Mouse (Mus musculus): ENCODE data around the gene Appl2. TPM values are rescaled to one million over a fixed set of nuclear protein-coding genes. Genes with fewer than 3 reads are reported as not detected.

Gene Appl2
- polyA plus RNA-seq, 1 experiment from 2014 or later = 15.2 TPM

GRCm38 (mm10) chr10:83646351-83646885 lies 2.1 kb downstream of the Appl2 start:
- Histone ChIP-seq H3K4me1 (peaks cover 59% of the 10 kb centered on the region), H3K9ac (no peak overlapping the region), H3K9me3 (replicated peaks) (no peaks in the 10 kb centered on the region), H3K4me3 (no peak overlapping the region), H3K36me3 (no peaks in the 10 kb centered on the region), H3K27ac (peak overlapping the region; percentile 46; the same call in 1 of the 2 replicates), H3K27me3 (replicated peaks) (peaks cover 71% of the 10 kb centered on the region), H3K4me2 (peak overlapping the region; percentile 16)
- ATAC-seq = no peak
- 59% methylated on average over 7 of the region's 7 CpGs for WGBS (ENCODE audit: insufficient replicate concordance)

GRCm38 (mm10) chr10:83645716-83645990 lies 2.9 kb downstream of the Appl2 start:
- Histone ChIP-seq H3K27ac (peak overlapping the region; percentile 69), H3K4me1 (peaks cover 59% of the 10 kb centered on the region), H3K9ac (no peak overlapping the region), H3K27me3 (replicated peaks) (peaks cover 70% of the 10 kb centered on the region), H3K36me3 (no peaks in the 10 kb centered on the region), H3K4me2 (peak overlapping the region; percentile 59), H3K4me3 (no peak overlapping the region), H3K9me3 (replicated peaks) (no peaks in the 10 kb centered on the region)
- WGBS (ENCODE audit: insufficient replicate concordance) = 87% methylated on average over 3 of the region's 3 CpGs
- no peak for ATAC-seq

GRCm38 (mm10) chr10:83644865-83645715 lies 3.4 kb downstream of the Appl2 start:
- H3K4me3 ChIP-seq = peak overlapping the region; percentile 19
- H3K27ac ChIP-seq = peak overlapping the region; percentile 69
- ATAC-seq = peak; percentile 94
- WGBS (ENCODE audit: insufficient replicate concordance) = 26% methylated on average over 16 of the region's 16 CpGs
- H3K9ac ChIP-seq = peak overlapping the region; percentile 53; the same call in 1 of the 2 replicates
- H3K27me3 ChIP-seq (replicated peaks) = peaks cover 64% of the 10 kb centered on the region
- H3K4me1 ChIP-seq = peaks cover 59% of the 10 kb centered on the region
- H3K9me3 ChIP-seq (replicated peaks) = no peaks in the 10 kb centered on the region
- H3K4me2 ChIP-seq = peak overlapping the region; percentile 59
- no peaks in the 10 kb centered on the region for H3K36me3 ChIP-seq

GRCm38 (mm10) chr10:83644167-83644566 lies 4.4 kb downstream of the Appl2 start:
- peaks cover 4% of the 10 kb centered on the region; the same call in 1 of the 2 replicates for H3K36me3 ChIP-seq
- no peak overlapping the region; the same call in 1 of the 2 replicates for H3K9ac ChIP-seq
- H3K4me1 ChIP-seq = peaks cover 59% of the 10 kb centered on the region
- H3K4me3 ChIP-seq = no peak overlapping the region
- peak overlapping the region; percentile 59 for H3K4me2 ChIP-seq
- H3K27ac ChIP-seq = peak overlapping the region; percentile 69
- peaks cover 55% of the 10 kb centered on the region for H3K27me3 ChIP-seq (replicated peaks)
- ATAC-seq = no peak
- H3K9me3 ChIP-seq (replicated peaks) = no peaks in the 10 kb centered on the region
- WGBS (ENCODE audit: insufficient replicate concordance) = 47% methylated on average over 8 of the region's 8 CpGs

- Histone ChIP-seq H3K9me3 (replicated peaks) (no peaks in the 10 kb centered on the region), H3K9ac (no peak overlapping the region), H3K4me3 (no peak overlapping the region), H3K27ac (no peak overlapping the region), H3K36me3 (peaks cover 4% of the 10 kb centered on the region; the same call in 1 of the 2 replicates), H3K4me2 (no peak overlapping the region), H3K27me3 (replicated peaks) (peaks cover 31% of the 10 kb centered on the region; the same call in 1 of the 2 replicates), H3K4me1 (peaks cover 41% of the 10 kb centered on the region)
- 63% methylated on average over 3 of the region's 3 CpGs for WGBS (ENCODE audit: insufficient replicate concordance)
- ATAC-seq = no peak
Measured at GRCm38 (mm10) chr10:83641641-83642040, 6.9 kb downstream of the Appl2 start.

GRCm38 (mm10) chr10:83639881-83640386 lies 8.6 kb downstream of the Appl2 start:
- H3K9ac ChIP-seq = no peak overlapping the region
- peaks cover 23% of the 10 kb centered on the region; the same call in 1 of the 2 replicates for H3K27me3 ChIP-seq (replicated peaks)
- no peak for ATAC-seq
- H3K27ac ChIP-seq = no peak overlapping the region
- no peaks in the 10 kb centered on the region for H3K9me3 ChIP-seq (replicated peaks)
- no peak overlapping the region for H3K4me2 ChIP-seq
- peaks cover 40% of the 10 kb centered on the region for H3K4me1 ChIP-seq
- WGBS (ENCODE audit: insufficient replicate concordance) = 80% methylated on average over 10 of the region's 10 CpGs
- H3K4me3 ChIP-seq = no peak overlapping the region
- H3K36me3 ChIP-seq = peaks cover 4% of the 10 kb centered on the region; the same call in 1 of the 2 replicates

- H3K9ac ChIP-seq = no peak overlapping the region
- H3K27ac ChIP-seq = no peak overlapping the region
- H3K27me3 ChIP-seq (replicated peaks) = peaks cover 13% of the 10 kb centered on the region; the same call in 1 of the 2 replicates
- peaks cover 5% of the 10 kb centered on the region; the same call in 1 of the 2 replicates for H3K36me3 ChIP-seq
- WGBS (ENCODE audit: insufficient replicate concordance) = 19% methylated on average over 6 of the region's 6 CpGs
- H3K9me3 ChIP-seq (replicated peaks) = no peaks in the 10 kb centered on the region
- ATAC-seq = peak; percentile 51; the same call in 1 of the 2 replicates
- H3K4me1 ChIP-seq = peaks cover 30% of the 10 kb centered on the region
- no peak overlapping the region for H3K4me2 ChIP-seq
- no peak overlapping the region for H3K4me3 ChIP-seq
Measured at GRCm38 (mm10) chr10:83637295-83637694, 11.2 kb downstream of the Appl2 start.

GRCm38 (mm10) chr10:83636191-83636590 lies 12.3 kb downstream of the Appl2 start:
- no peak overlapping the region for H3K27ac ChIP-seq
- H3K4me2 ChIP-seq = no peak overlapping the region
- peaks cover 27% of the 10 kb centered on the region for H3K4me1 ChIP-seq
- H3K9me3 ChIP-seq (replicated peaks) = no peaks in the 10 kb centered on the region
- no peak overlapping the region for H3K9ac ChIP-seq
- peaks cover 4% of the 10 kb centered on the region; the same call in 1 of the 2 replicates for H3K27me3 ChIP-seq (replicated peaks)
- WGBS (ENCODE audit: insufficient replicate concordance) = 79% methylated on average over 2 of the region's 2 CpGs
- no peak for ATAC-seq
- peaks cover 16% of the 10 kb centered on the region; the same call in 1 of the 2 replicates for H3K36me3 ChIP-seq
- no peak overlapping the region for H3K4me3 ChIP-seq

- under 1% methylated on average over 5 of the region's 5 CpGs for WGBS (ENCODE audit: insufficient replicate concordance)
- Histone ChIP-seq H3K27me3 (replicated peaks) (no peaks in the 10 kb centered on the region; the same call in 1 of the 2 replicates), H3K4me3 (no peak overlapping the region), H3K27ac (no peak overlapping the region; the same call in 1 of the 2 replicates), H3K36me3 (peaks cover 13% of the 10 kb centered on the region), H3K4me1 (peaks cover 27% of the 10 kb centered on the region), H3K9ac (no peak overlapping the region), H3K4me2 (no peak overlapping the region), H3K9me3 (replicated peaks) (no peaks in the 10 kb centered on the region)
- no peak for ATAC-seq
Measured at GRCm38 (mm10) chr10:83634461-83634860, 14.1 kb downstream of the Appl2 start.

GRCm38 (mm10) chr10:83632806-83633374 lies 15.6 kb downstream of the Appl2 start:
- ATAC-seq = no peak
- Histone ChIP-seq H3K36me3 (peaks cover 24% of the 10 kb centered on the region), H3K4me3 (no peak overlapping the region), H3K9me3 (replicated peaks) (no peaks in the 10 kb centered on the region), H3K4me1 (peaks cover 27% of the 10 kb centered on the region), H3K9ac (no peak overlapping the region), H3K27me3 (replicated peaks) (no peaks in the 10 kb centered on the region; the same call in 1 of the 2 replicates), H3K4me2 (no peak overlapping the region), H3K27ac (no peak overlapping the region)
- 77% methylated on average over 7 of the region's 7 CpGs for WGBS (ENCODE audit: insufficient replicate concordance)

- Histone ChIP-seq H3K27ac (no peak overlapping the region), H3K36me3 (peaks cover 24% of the 10 kb centered on the region), H3K4me1 (peaks cover 26% of the 10 kb centered on the region), H3K9me3 (replicated peaks) (no peaks in the 10 kb centered on the region), H3K9ac (no peak overlapping the region), H3K4me3 (no peak overlapping the region), H3K4me2 (no peak overlapping the region), H3K27me3 (replicated peaks) (no peaks in the 10 kb centered on the region; the same call in 1 of the 2 replicates)
- WGBS (ENCODE audit: insufficient replicate concordance) = 69% methylated on average over 10 of the region's 10 CpGs
- ATAC-seq = no peak
Measured at GRCm38 (mm10) chr10:83631775-83632174, 16.8 kb downstream of the Appl2 start.

GRCm38 (mm10) chr10:83630899-83631298 lies 17.6 kb downstream of the Appl2 start:
- ATAC-seq = no peak
- no peaks in the 10 kb centered on the region for H3K9me3 ChIP-seq (replicated peaks)
- 66% methylated on average over 3 of the region's 3 CpGs for WGBS (ENCODE audit: insufficient replicate concordance)
- H3K27me3 ChIP-seq (replicated peaks) = no peaks in the 10 kb centered on the region; the same call in 1 of the 2 replicates
- no peak overlapping the region for H3K27ac ChIP-seq
- peaks cover 18% of the 10 kb centered on the region for H3K4me1 ChIP-seq
- H3K4me3 ChIP-seq = no peak overlapping the region
- H3K9ac ChIP-seq = no peak overlapping the region
- H3K36me3 ChIP-seq = peaks cover 24% of the 10 kb centered on the region
- no peak overlapping the region for H3K4me2 ChIP-seq
